Mouse (Mus musculus) mouse trophoblast stem cell (cell line): Measurements from ENCODE around the gene Gnb1.

Experiments used
- in situ Hi-C, 2 experiments: fragments of 300-500 bp; cut with MseI, MboI; formaldehyde crosslinking; loops; 2 replicates in 1 of 2; 3 replicates in 1 of 2; pipeline ENCODE4 v1.15.1; 2025

Gnb1 gene

DNA sequence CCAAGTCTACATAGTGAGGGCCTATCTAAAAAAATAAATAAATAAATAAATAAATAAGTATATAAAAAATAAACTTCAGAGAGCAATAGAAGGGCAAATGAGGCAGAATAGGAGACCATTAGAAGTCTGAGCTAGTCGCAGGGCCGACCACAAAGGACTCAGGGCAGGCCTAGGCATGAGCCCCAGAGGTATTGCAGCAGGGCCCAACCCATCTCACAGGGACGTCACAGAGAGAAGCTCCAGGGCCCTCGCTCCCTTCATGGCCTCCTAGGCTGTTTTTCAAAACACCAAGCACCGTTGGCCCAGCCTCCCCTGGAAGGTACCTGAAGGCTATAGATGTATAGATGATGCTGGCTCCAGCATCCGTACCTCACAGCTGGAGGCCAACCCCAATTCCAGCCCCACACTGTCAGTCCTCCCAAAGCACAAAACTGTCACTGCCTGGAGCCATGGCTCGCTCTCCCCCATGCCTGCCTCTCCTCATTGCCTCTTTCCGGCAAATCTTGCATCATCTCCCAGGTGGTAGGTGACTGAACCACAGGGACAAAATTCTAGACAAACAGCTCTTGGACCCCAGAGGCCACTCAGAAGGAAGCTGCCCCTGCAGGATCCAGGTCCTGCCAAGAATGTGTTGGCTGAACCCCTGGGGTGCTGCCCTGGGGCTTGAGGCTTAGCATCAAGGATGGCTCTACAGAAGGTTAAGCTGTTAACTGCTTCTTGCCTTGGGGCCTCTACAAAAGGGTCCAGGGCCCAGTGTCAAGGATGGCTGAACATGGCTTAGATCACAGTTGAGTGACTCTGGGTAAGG is 8.2 kb upstream of the Gnb1 start:
- in situ Hi-C loops = loop anchor here (5.0 kb wide), 2 partner anchors 84 to 94 kb away; no protein-coding TSS in a partner anchor

DNA sequence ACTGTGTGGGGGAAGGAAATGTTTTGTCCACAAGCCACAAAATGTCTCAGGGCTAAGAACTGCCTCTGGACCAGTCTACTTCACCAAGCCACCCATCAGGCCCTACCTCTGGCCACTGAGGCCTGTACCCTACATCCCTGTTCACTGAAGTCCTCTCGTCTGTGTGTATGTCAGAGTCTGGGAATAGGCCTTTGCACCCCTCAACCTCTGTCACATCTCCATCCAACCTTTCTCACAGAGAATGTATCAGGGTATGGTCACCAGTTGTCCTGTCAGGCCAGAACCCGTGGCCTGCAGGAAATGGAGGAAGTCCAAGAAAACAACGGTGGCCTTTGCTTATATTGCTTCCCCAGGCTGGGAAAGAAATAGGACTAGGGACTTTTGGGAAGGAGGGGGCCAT is 5.6 kb upstream of the Gnb1 start:
- in situ Hi-C loops = no loop called here

- in situ Hi-C loops = no loop called here
These were observed 3.4 kb upstream of the Gnb1 start for GRCm38 (mm10) chr4:155487746-155488145.

- in situ Hi-C loops = no loop called here
These were observed 2.7 kb upstream of the Gnb1 start for GRCm38 (mm10) chr4:155488232-155489025.

DNA sequence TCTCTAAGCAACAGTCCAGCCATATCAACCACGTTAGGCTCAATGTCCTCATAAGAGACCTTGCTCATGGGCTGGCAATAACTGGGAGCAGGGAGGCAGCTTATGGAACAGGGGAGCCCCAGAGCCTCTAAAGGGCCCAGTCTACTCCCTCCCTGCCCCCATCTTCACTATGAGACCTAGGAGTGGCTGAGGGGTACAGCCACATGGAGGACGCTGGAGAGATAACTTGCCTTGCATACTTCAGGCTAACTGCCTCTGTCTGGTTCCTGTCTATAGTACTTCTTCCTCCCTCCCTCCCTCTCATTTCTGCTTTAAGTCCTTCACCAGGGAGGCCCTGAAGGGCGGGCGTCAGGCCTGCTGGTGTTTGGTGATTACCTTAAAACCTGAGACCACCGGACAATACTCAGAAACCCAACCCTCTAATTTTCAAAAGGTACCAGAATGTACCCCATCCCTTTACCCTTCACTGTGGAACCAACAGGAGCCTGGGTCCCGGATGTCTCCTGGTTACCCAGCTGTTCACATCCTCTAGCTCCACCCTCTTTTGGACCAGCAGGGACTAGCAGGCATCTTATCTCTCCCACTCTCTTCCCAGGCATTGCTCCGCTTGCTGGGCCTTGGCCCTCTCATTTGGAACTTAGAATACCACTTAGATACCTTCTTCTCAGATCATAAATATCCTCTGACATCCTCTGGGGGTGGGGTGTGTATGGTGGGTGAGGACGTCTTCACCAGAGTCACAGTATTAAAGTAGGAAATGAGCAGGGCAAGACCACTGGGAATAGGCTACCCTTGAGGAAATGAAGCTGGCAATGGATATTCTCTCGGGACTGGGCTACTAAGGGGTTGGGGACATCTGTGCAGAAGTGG is 1.8 kb upstream of the Gnb1 start:
- in situ Hi-C loops = no loop called here

DNA sequence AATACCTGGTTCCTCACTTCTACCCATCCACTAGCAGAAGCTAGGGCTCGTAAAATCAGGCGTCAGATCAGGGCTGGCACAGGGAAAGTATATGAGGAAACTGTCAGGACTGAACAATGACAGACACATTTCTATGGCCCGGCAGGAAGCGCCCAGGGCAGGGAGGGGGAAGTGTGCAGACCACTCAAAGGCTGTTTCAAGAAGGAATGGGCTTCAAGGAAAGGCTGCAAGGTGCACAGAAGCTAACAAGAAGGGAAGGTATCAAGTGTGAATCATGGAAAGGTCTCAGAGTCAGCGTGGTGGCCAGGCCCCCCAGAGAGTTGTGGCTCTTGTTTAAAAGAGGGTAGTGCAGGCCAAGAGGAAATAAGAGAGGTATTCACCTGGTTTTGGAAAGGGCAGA is 705 bp upstream of the Gnb1 start:
- in situ Hi-C loops = no loop called here

- in situ Hi-C loops = no loop called here
These were observed 469 bp downstream of the Gnb1 start for GRCm38 (mm10) chr4:155491529-155492130.

DNA sequence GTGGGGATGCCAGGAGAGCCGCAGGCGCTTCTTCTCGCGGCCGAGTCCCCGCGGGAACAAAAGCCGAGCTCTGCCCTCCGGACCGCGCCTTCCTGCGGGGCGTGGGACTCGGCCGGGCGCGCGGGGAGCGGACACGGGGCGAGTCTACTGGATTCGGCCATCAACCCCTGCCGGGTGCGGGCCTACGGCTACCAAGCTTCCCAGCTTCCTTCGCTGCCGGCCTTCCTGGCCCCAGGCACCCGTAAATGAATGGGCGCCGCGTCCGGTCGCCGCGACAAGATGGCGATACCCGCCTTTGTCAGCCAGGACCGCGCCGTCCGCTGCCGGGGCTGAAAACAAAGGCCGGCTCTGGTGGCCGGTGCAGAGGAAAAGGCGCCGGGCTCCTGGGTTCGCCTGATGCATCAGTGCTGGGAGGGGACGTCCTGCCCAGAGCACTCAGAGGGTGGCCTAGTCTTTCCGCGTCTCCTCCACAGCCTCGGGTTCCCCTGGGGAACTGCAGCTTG is 1.0 kb downstream of the Gnb1 start:
- in situ Hi-C loops = no loop called here

- in situ Hi-C loops = no loop called here
These were observed 3.7 kb downstream of the Gnb1 start for GRCm38 (mm10) chr4:155494891-155495290.

DNA sequence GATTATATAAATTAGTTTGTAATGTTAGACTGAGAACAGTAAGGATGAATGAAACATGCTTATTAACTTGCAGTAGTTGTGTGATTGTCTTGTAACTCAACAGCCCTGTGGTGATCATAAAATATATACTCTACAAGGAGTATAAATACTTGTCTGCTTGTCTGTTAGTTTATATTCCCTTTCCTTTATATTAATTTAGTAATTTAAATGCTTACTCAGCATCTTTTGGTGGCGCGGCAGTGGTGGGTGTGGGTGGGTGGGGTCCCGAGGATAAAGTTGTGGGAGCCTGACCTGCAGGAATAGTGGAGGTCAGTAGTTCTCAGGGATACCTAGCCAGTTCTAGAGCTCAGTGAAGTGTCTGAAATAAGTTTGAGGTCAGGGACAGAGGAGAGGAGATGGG is 6.8 kb downstream of the Gnb1 start:
- in situ Hi-C loops = no loop called here

DNA sequence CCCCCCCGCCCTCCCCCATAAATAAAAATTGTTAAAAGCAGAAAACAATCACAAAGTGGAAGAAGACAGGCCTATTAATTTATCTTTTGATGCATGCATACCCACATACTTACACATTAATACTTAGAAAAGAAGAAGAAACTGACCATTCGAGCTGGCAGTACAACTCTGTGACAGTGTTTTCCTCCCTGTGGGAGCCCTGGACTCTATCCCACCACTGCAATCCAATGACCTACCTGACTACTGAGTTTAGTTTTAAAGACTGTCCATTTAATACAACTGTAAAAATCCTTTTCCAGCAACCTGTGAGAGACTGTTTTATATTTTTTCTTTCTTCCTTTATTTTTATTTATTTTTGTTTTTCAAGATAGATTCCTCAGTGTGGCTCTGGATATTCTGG is 10.0 kb downstream of the Gnb1 start:
- in situ Hi-C loops = no loop called here

GRCm38 (mm10) chr4:155505067-155505466 is 13.9 kb downstream of the Gnb1 start:
- in situ Hi-C loops = no loop called here

GRCm38 (mm10) chr4:155505671-155506295 is 14.6 kb downstream of the Gnb1 start:
- in situ Hi-C loops = no loop called here

DNA sequence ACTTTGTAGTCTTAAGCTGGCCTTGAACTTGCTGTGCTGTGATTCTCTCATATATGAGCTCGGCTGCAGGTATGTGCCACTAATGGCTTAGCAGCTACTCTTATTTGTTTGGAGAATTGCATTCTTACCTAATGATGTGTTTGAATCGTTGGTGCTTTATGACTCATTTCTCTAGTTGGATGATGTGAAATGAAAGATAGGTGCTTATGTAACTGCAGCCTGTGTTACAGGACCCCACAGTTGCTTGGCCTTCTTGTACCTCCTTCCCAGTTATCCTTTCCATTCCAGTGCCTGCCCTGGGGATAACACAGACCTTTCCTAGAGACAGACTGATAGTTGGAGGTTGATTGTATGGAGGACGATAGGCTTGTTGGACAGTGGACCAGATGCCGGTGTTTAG is 17.5 kb downstream of the Gnb1 start:
- in situ Hi-C loops = no loop called here

GRCm38 (mm10) chr4:155510981-155511380 is 19.8 kb downstream of the Gnb1 start:
- in situ Hi-C loops = no loop called here

DNA sequence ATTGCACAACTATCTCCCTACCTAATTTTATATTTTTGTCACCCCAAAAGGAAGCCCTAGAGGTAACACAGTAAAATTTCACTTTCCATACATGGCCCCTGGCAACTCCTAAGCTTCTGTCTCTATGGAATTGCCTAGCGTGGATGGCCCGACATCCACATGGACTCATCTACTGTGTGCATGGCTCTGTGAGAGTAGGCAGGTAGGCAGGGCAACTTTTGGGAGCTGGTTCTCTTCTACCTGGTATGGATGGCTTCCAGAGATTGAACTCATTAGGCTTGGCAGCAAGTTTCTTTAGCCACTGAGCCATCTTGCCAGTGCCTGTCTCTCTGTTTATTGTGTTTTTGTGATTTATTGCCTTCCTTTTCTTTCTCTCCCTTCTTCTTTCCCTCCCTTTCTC is 23.6 kb downstream of the Gnb1 start:
- in situ Hi-C loops = no loop called here

- in situ Hi-C loops = no loop called here
These were observed 26.9 kb downstream of the Gnb1 start for GRCm38 (mm10) chr4:155517948-155518517.

GRCm38 (mm10) chr4:155522327-155522726 is 31.2 kb downstream of the Gnb1 start:
- in situ Hi-C loops = no loop called here

DNA sequence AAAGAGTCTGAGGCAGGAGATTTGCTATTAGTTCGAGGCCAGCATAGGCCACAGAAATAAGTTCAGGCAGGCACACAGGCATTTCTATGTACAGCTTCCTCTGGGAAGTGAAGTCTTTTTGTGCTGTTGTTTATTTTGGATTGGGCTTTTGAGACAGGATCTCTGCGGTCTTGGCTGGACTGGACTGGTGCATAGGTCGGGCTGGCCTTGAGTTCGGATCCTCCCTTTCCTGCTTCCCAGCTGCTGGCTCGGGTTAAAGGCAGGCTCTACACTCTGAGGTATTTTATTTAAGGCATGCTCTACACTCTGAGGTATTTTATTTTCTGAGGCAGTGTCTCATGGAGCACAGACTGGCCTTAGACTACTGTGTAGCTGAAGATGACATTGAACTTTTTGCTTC is 34.6 kb downstream of the Gnb1 start:
- in situ Hi-C loops = no loop called here

GRCm38 (mm10) chr4:155529294-155529693 is 38.1 kb downstream of the Gnb1 start:
- in situ Hi-C loops = no loop called here

- in situ Hi-C loops = no loop called here
These were observed 58.8 kb downstream of the Gnb1 start for GRCm38 (mm10) chr4:155549993-155550392.
